22 mouse cellular contexts compared by ENCODE assay signal in the genomic region with DNA sequence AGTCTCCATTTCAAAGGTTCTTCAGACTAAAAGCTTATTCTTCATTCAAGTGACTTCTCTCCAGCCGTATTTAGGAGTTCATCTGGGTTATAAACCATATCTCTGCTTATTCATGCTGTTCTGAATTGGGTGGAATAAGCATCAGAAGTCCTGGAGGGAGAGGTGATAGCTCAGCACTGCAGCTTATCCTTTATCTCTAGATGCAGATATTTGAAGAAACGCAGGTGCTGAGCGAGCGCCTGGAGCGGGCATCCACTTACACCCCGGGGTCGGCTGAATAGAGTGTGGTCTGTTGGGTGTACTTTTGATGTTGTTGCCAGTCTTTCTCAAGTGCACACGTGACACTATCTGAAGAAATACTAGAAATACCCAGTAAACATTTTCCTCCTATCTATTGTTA. TPM values are rescaled to one million over a fixed set of nuclear protein-coding genes. Genes with fewer than 3 reads are reported as not detected.
DNase-seq lines count a peak whose midpoint lies in the region; ATAC-seq and TF ChIP-seq lines count a peak whose summit lies in the region.
"Had no signal": no experiment of that assay in that cellular context is flagged by ENCODE, and none has a peak within 500 bp of the region (broad histone marks: within the 10 kb centered on the region; RNA-seq: fewer than 3 reads in every experiment).

No protein-coding gene starts in this region.

- H3K27me3 ChIP-seq in thymus, adult 2 months (ENCODE audit: control insufficient read depth, insufficient read depth, low read length), result no peaks in the 10 kb centered on the region
- H3K27me3 ChIP-seq in liver, embryonic 11.5 days (replicated peaks; ENCODE audit: control insufficient read depth, insufficient read depth, low read length), result no peaks in the 10 kb centered on the region
- no peaks in the 10 kb centered on the region for H3K27me3 ChIP-seq in liver, postnatal 0 days (ENCODE audit: insufficient read depth, low read length)
- no peaks in the 10 kb centered on the region for H3K27me3 ChIP-seq in lung, postnatal 0 days (replicated peaks; ENCODE audit: insufficient read depth, low read length)
- H3K27me3 ChIP-seq: embryonic facial prominence, embryonic 15.5 days; hindbrain, embryonic 15.5 days; limb, embryonic 15.5 days; midbrain, embryonic 13.5 days had no signal

- DNase-seq in thymus, adult 2 months, result peak; percentile 30
- no peak for DNase-seq in thymus, postnatal 0 days (ENCODE audit: low spot score)
- no peak for DNase-seq in liver, embryonic 11.5 days (ENCODE audit: low spot score)
- no peak for DNase-seq in liver, postnatal 0 days
- DNase-seq in thymus, postnatal 4 days, result peak; percentile 55
- DNase-seq in embryo, embryonic 10 days (ENCODE audit: low spot score), result no peak
- DNase-seq in lung, postnatal 0 days (ENCODE audit: low spot score), result no peak
- DNase-seq in layer of hippocampus, postnatal 36 days, result no peak
- DNase-seq: adrenal gland, adult 2 months; cerebellum, adult 2 months; cerebellum, postnatal 25 days; gastrocnemius, adult 2 months; kidney, adult 2 months; layer of hippocampus, adult 9-11 months; left cerebral cortex, postnatal 4 days; right cerebral cortex, postnatal 14 days had no signal

- no peak for TF ChIP-seq POLR2A in thymus, adult 2 months (IDR thresholded peaks at IDR 0.05; ENCODE audit: control insufficient read depth, extremely low read depth, insufficient read depth, low read length, poor library complexity)

- H3K27ac ChIP-seq in thymus, adult 2 months (ENCODE audit: control insufficient read depth, insufficient read depth, low read length), result no peak overlapping the region
- peak overlapping the region; percentile 35 for H3K27ac ChIP-seq in liver, embryonic 11.5 days (ENCODE audit: low read depth, low read length)
- peak overlapping the region; percentile 3; the same call in 1 of the 2 replicates for H3K27ac ChIP-seq in liver, postnatal 0 days (ENCODE audit: low read depth)
- no peak overlapping the region for H3K27ac ChIP-seq in lung, postnatal 0 days (ENCODE audit: low read length)
- H3K27ac ChIP-seq: embryonic facial prominence, embryonic 15.5 days; gastrocnemius, adult 2 months; heart, embryonic 10.5 days; hindbrain, embryonic 15.5 days; kidney, postnatal 0 days; limb, embryonic 15.5 days; midbrain, embryonic 13.5 days had no signal

- H3K9me3 ChIP-seq in liver, embryonic 11.5 days (ENCODE audit: control insufficient read depth, low read length), result no peaks in the 10 kb centered on the region
- H3K9me3 ChIP-seq in liver, postnatal 0 days (ENCODE audit: low read length), result no peaks in the 10 kb centered on the region
- no peaks in the 10 kb centered on the region for H3K9me3 ChIP-seq in lung, postnatal 0 days (ENCODE audit: low read length)
- H3K9me3 ChIP-seq: embryonic facial prominence, embryonic 15.5 days; heart, embryonic 10.5 days; hindbrain, embryonic 15.5 days; limb, embryonic 15.5 days; midbrain, embryonic 13.5 days had no signal

- H3K4me1 ChIP-seq in thymus, adult 2 months (replicated peaks; ENCODE audit: control insufficient read depth, insufficient read depth, low read length), result 0 out of 2 replicates have a peak, but pooled peaks cover 2% of the 10 kb centered on the region
- peaks cover 42% of the 10 kb centered on the region for H3K4me1 ChIP-seq in liver, embryonic 11.5 days (replicated peaks; ENCODE audit: control insufficient read depth, insufficient read depth, low read length)
- peaks cover 22% of the 10 kb centered on the region for H3K4me1 ChIP-seq in liver, postnatal 0 days (ENCODE audit: insufficient read depth)
- no peaks in the 10 kb centered on the region for H3K4me1 ChIP-seq in lung, postnatal 0 days (ENCODE audit: insufficient read depth, low read depth, low read length)
- H3K4me1 ChIP-seq: hindbrain, embryonic 15.5 days had no signal

- WGBS in thymus, adult 2 months, result 37% methylated on average over 8 of the region's 8 CpGs
- WGBS in liver, embryonic 11.5 days, result 64% methylated on average over 8 of the region's 8 CpGs
- 53% methylated on average over 8 of the region's 8 CpGs for WGBS in liver, postnatal 0 days (ENCODE audit: insufficient replicate concordance)
- WGBS in lung, postnatal 0 days, result 68% methylated on average over 8 of the region's 8 CpGs

- H3K9ac ChIP-seq in liver, embryonic 11.5 days (ENCODE audit: low read depth, low read length), result no peak overlapping the region
- no peak overlapping the region for H3K9ac ChIP-seq in liver, postnatal 0 days (replicated peaks)
- H3K9ac ChIP-seq in lung, postnatal 0 days (replicated peaks; ENCODE audit: low read depth), result no peak overlapping the region
- H3K9ac ChIP-seq: embryonic facial prominence, embryonic 15.5 days; hindbrain, embryonic 15.5 days; limb, embryonic 15.5 days; midbrain, embryonic 13.5 days had no signal

- peak; percentile 62 for ATAC-seq in liver, embryonic 11.5 days (replicated peaks; ENCODE audit: low FRiP score)
- no peak; the same call in 1 of the 2 replicates for ATAC-seq in liver, postnatal 0 days
- no peak for ATAC-seq in lung, postnatal 0 days
- ATAC-seq: midbrain, embryonic 13.5 days had no signal

- H3K36me3 ChIP-seq in thymus, adult 2 months (ENCODE audit: control insufficient read depth, insufficient read depth, low read length), result no peaks in the 10 kb centered on the region
- no peaks in the 10 kb centered on the region for H3K36me3 ChIP-seq in liver, embryonic 11.5 days (ENCODE audit: control insufficient read depth, insufficient read depth, low read length)
- H3K36me3 ChIP-seq in liver, postnatal 0 days (replicated peaks; ENCODE audit: insufficient read depth, low read length), result peaks cover 3% of the 10 kb centered on the region; the same call in 1 of the 2 replicates
- no peaks in the 10 kb centered on the region for H3K36me3 ChIP-seq in lung, postnatal 0 days (ENCODE audit: insufficient read depth, low read length)
- H3K36me3 ChIP-seq: heart, embryonic 10.5 days; hindbrain, embryonic 15.5 days; midbrain, embryonic 13.5 days had no signal

- peak overlapping the region; percentile 20 for H3K4me2 ChIP-seq in liver, embryonic 11.5 days
- no peak overlapping the region for H3K4me2 ChIP-seq in liver, postnatal 0 days (ENCODE audit: low read depth, low read length)
- H3K4me2 ChIP-seq in lung, postnatal 0 days (replicated peaks; ENCODE audit: low read depth, low read length), result no peak overlapping the region
- H3K4me2 ChIP-seq: embryonic facial prominence, embryonic 15.5 days; hindbrain, embryonic 15.5 days; limb, embryonic 15.5 days; midbrain, embryonic 13.5 days had no signal

- peak; percentile 86 for TF ChIP-seq EP300 in liver, postnatal 0 days (IDR thresholded peaks at IDR 0.05; ENCODE audit: low read depth)
- TF ChIP-seq EP300 in lung, postnatal 0 days (IDR thresholded peaks at IDR 0.05), result no peak

- no peak overlapping the region for H3K4me3 ChIP-seq in thymus, adult 2 months (ENCODE audit: control insufficient read depth, insufficient read depth, low read length)
- H3K4me3 ChIP-seq in liver, embryonic 11.5 days (ENCODE audit: low read depth, low read length), result no peak overlapping the region
- H3K4me3 ChIP-seq in liver, postnatal 0 days (ENCODE audit: low read depth, low read length), result no peak overlapping the region
- H3K4me3 ChIP-seq in lung, postnatal 0 days (ENCODE audit: low read depth, low read length), result no peak overlapping the region
- H3K4me3 ChIP-seq: embryonic facial prominence, embryonic 15.5 days; gastrocnemius, adult 2 months; heart, embryonic 10.5 days; hindbrain, embryonic 15.5 days; limb, embryonic 15.5 days; midbrain, embryonic 13.5 days had no signal

- no peak for TF ChIP-seq CTCF in thymus, adult 2 months (IDR thresholded peaks at IDR 0.05; ENCODE audit: borderline replicate concordance, control insufficient read depth, extremely low read depth, insufficient read depth, low read length, poor library complexity)
- TF ChIP-seq CTCF in liver, postnatal 0 days (IDR thresholded peaks at IDR 0.05; ENCODE audit: low read depth), result no peak
- TF ChIP-seq CTCF in lung, postnatal 0 days (IDR thresholded peaks at IDR 0.05), result no peak

RNA-seq across cellular contexts. Expression of a gene that starts 16.5 kb away (rescaled TPM):
- 309 and 380 TPM in 2 replicates for polyA plus RNA-seq in thymus, adult 2 months (2012; rRNA removed)
- polyA plus RNA-seq in thymus, postnatal 0 days (2015; fragmentation: Nextera tagmentation; extraction: Ambion mirVana), result 363 and 394 TPM in 2 replicates
- polyA plus RNA-seq in liver, embryonic 11.5 days (2014; fragmentation: Nextera tagmentation; extraction: Ambion mirVana), result 355 and 358 TPM in 2 replicates
- polyA plus RNA-seq in liver, postnatal 0 days (2015; fragmentation: Nextera tagmentation; extraction: Ambion mirVana), result 173 and 176 TPM in 2 replicates
- polyA plus RNA-seq in lung, postnatal 0 days (2015; fragmentation: Nextera tagmentation; extraction: Ambion mirVana), result 317 and 344 TPM in 2 replicates
- 100 to 1,000 TPM; 204 to 217 TPM for total RNA-seq in layer of hippocampus, postnatal 36 days (2021)

RNA-seq across cellular contexts. Expression of a gene that starts 40.0 kb away (rescaled TPM):
- polyA plus RNA-seq in thymus, adult 2 months (2012; rRNA removed), result 3.4 and 3.7 TPM in 2 replicates
- 4.4 and 5.2 TPM in 2 replicates for polyA plus RNA-seq in thymus, postnatal 0 days (2015; fragmentation: Nextera tagmentation; extraction: Ambion mirVana)
- 5.0 TPM in 2 replicates for polyA plus RNA-seq in liver, embryonic 11.5 days (2014; fragmentation: Nextera tagmentation; extraction: Ambion mirVana)
- polyA plus RNA-seq in liver, postnatal 0 days (2015; fragmentation: Nextera tagmentation; extraction: Ambion mirVana), result 2.3 and 2.9 TPM in 2 replicates
- polyA plus RNA-seq in lung, postnatal 0 days (2015; fragmentation: Nextera tagmentation; extraction: Ambion mirVana), result 7.1 and 9.4 TPM in 2 replicates
- total RNA-seq in layer of hippocampus, postnatal 36 days (2021), result 10 to 100 TPM; 14.6 to 15.3 TPM

Comparison
In these comparisons a context has a peak if more than half of its experiments do, and no peak if none do; other contexts are left out.
1. DNase-seq: peak in thymus, adult 2 months (single experiment) and thymus, postnatal 4 days (single experiment); none in thymus, postnatal 0 days (single experiment), liver, embryonic 11.5 days (single experiment), liver, postnatal 0 days (single experiment), embryo, embryonic 10 days (single experiment), lung, postnatal 0 days (single experiment) and layer of hippocampus, postnatal 36 days (0 of 2).
2. H3K27ac ChIP-seq: peak in liver, embryonic 11.5 days (single experiment) and liver, postnatal 0 days (single experiment); none in thymus, adult 2 months (single experiment) and lung, postnatal 0 days (single experiment).